Mouse (Mus musculus) cerebellum, adult 18-20 months (tissue): ENCODE results near the gene Anapc7.
"Not testable (repeated sequence)": the region's sequence is repeated elsewhere in the genome, so short reads cannot be mapped to it uniquely, and the experiment has no call there.

ENCODE experiments used
- DNase-seq, 2 experiments: peaks; one replicate each; pipeline ENCODE4 v3.0.0; 2021

The Anapc7 gene

GRCm38 (mm10) chr5:122409692-122410645, 11.5 kb upstream of the Anapc7 start:
- no peak for DNase-seq

DNA sequence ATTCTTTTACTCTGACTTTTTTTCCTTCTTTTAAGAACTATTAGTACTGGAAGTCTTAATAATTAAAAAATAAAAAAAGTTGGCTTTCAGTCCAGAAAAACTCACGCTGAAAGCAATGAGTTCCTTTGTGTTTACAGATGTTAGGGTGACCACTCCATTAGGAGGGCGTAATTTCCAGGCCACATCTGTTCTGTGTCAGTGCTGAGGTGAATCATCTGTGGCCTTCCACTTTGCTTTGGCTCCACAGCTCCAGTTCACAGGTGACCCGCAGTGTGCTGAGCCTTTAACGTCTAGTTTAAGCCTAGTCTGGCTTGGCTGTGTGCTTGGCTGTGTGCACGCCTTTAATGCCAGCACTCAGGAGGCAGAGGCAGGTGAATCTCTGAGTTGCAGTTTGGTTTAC, 9.6 kb upstream of the Anapc7 start:
- DNase-seq: no peak

DNA sequence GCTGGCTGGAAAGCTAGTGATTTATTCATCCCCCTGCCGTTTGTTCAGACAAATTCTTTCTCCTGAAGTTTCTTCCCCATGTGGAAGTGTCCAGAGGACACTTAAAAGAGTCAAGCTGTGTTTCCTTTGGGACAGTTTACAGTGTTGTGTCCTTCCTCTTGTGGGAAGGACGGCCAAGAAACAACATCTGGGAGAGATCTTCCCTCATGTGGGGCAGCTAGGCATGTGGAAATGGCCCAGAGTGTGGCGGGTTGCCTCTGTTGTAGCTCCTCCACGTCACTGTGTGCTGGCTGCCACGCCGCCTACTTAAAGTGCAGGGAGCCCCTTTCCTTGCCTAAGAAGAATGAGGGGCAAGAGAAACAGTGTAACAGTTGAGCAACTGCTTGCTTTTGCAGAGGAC, 8.7 kb upstream of the Anapc7 start:
- no peak for DNase-seq

DNA sequence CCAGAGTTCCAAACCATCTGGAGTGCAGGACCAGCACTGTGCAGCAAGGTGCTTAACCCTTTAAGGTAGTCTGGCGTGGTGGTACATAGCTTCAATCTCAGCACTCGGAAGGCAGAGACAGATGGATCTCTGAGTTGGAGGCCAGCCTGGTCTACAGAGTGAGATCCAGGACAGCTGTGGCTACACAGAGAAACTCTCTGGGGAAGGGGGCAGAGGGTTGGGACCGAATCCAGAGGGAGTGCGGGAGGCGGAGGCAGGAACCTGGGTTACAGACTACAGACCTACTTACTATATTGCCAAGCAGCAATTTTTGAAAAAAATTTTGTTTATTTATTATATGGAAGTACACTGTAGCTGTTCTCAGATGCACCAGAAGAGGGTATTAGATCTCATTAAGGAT, 7.1 kb upstream of the Anapc7 start:
- DNase-seq: no peak

- no peak for DNase-seq
Measured at GRCm38 (mm10) chr5:122415465-122415864, 6.0 kb upstream of the Anapc7 start.

DNA sequence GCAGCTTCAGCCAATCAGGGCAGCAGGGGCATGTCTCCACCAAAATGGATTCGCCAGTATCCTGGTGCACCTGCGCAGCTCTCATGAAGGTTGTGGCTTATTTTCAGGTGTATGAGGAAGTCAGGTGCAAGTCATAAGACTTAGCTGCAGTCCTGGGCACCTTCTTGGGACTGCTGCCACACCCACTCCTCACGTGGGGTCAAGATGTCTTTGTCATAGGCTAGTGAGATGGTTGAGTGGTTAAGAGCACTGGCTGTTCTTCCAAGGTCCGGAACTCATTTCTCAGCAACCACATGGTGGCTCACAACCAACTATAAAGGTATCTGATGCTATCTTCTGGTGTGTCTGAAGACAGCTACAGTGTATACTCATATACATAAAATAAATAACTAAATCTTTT, 817 bp upstream of the Anapc7 start:
- not testable (repeated sequence) for DNase-seq

- peak; percentile 83 to 89 for DNase-seq
Measured at GRCm38 (mm10) chr5:122422071-122422964, 825 bp downstream of the Anapc7 start.

DNA sequence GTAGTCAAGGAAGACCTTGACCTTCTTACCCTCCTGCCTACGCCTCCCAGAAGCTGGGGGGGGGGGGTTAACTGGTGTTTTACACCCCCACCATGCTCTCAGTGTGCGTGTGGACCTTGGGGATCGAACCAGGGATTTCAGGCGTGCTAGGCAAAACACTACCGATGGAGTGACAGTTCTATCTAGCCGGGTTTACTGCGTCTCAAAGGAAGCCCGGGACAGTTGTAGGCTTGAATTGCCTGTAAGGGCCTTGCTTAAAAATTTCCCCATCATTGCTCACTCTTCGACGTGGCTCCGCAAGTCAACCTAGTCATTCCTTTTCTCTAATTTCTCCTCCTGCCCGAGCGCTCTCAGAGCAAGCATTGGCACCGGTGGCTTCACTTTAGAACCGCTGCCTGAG, 1.6 kb downstream of the Anapc7 start:
- no peak for DNase-seq

DNA sequence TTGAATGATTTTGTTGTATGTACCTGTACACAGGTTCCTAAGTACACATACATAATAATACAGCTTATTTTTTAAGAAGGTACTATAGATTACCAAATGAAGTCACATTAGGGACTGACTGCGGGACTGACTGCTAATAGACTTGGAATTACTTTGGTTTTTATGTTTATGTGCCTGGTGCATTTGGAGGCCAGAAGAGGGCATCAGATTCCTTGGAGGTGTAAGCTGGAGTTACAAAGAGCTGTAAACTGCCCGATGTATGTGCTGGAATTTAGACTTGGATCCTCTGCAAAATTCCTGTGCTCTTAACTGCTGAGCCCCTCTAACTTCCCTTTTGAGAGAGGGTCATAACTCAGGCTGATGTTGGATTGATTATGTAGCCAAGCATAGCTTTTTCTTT, 4.1 kb downstream of the Anapc7 start:
- no peak for DNase-seq

- DNase-seq: no peak
Measured at GRCm38 (mm10) chr5:122430036-122430775, 8.7 kb downstream of the Anapc7 start.

- DNase-seq: no peak
Measured at GRCm38 (mm10) chr5:122431221-122431620, 9.7 kb downstream of the Anapc7 start.

GRCm38 (mm10) chr5:122434541-122434940, 13.0 kb downstream of the Anapc7 start:
- no peak for DNase-seq

GRCm38 (mm10) chr5:122439400-122440094, 18.1 kb downstream of the Anapc7 start:
- no peak for DNase-seq

DNA sequence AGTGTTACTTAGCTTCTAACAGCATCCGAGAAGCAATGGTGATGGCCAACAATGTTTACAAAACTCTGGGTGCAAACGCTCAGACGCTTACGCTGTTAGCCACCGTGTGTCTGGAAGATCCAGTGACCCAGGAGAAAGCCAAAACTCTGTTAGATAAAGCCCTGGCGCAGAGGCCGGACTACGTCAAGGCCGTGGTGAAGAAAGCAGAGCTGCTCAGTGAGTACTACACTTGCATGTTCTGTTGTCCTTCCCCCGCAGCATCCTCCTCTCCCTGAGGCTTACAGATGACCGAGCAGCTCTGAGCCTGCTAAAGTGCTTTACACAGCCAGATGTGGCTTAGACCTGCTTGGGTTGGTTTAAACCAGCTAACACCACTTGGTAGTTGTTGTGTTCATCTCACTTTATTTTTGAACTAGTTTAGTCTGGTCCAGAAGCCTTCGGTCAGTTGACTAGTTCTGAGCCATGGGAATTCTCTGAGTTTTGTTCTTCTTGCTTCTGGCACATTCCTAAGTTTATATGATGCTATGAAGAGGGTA, 18.7 kb downstream of the Anapc7 start:
- no peak for DNase-seq

- no peak for DNase-seq
Measured at GRCm38 (mm10) chr5:122444492-122444891, 23.0 kb downstream of the Anapc7 start.

DNA sequence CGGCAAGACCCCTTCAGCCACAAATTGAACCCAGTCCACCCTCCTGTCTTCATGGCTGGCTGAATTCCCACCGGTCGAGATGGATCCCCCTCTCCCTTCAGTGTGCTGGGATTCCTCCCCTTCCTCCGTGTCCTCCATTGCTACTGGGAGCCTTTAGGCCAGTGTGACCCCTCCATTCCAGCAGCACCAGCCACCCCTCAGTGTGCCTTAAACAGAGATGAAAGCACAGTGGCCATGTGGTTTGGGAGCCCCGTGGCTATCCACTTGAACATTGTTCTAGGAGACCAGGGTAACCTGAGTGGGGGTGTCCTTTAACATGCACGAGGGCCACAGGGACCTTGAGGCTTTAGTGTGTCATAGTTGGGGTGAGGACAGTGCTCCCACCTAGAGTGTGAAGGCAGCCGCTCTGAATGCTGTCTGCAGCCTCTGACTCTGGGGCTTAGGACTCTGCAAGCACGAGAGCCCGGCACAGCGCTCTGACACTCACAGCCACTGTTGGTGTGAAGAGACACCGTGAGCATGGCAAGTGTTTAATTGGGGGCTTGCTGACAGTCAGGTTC, 23.6 kb downstream of the Anapc7 start:
- DNase-seq: no peak

- no peak for DNase-seq
Measured at GRCm38 (mm10) chr5:122447857-122448256, 26.4 kb downstream of the Anapc7 start.

DNA sequence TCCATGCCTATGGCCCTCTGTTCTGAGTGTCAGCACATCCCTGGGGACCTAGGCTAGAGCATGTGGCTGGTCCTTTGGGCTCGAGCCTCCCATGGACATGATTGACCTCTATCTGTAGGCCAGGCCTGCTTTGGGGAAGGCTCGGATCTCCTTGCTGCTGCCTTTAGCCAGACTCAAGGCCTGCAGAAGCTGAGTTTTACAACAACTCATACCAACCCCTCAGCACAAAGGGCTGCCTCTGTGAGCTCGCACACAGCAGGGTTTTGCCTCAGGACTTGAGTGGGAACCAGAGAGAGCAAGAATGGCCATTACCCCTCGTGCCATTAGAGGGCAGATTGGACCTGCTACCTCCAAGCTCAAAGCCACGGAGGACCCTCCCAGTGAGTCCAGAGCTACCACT, 27.4 kb downstream of the Anapc7 start:
- no peak for DNase-seq

GRCm38 (mm10) chr5:122449946-122450345, 28.5 kb downstream of the Anapc7 start:
- no peak for DNase-seq

GRCm38 (mm10) chr5:122450913-122451317, 29.4 kb downstream of the Anapc7 start:
- DNase-seq: no peak

GRCm38 (mm10) chr5:122451324-122451723, 29.8 kb downstream of the Anapc7 start:
- no peak for DNase-seq

GRCm38 (mm10) chr5:122452194-122452593, 30.7 kb downstream of the Anapc7 start:
- DNase-seq: no peak
